Mouse (Mus musculus) gastrocnemius, postnatal 10 days (tissue): Measurements from ENCODE around the gene Hectd1. TPM values are rescaled to one million over a fixed set of nuclear protein-coding genes. Genes with fewer than 3 reads are reported as not detected.
A peak's percentile ranks its signal among the peaks of the same experiment; 100 is the strongest.

Experiments used
- DNase-seq: peaks from one replicate; pipeline ENCODE4 v3.0.0; 2021; ENCODE audit warnings: mixed read lengths
- total RNA-seq, 2 experiments: library from RNA; stranded (reverse); gene quantifications; 2 replicates each; pipeline ENCODE4 v1.2.3; 2021

Gene Hectd1
- total RNA-seq, 2 experiments from 2014 or later: 85.6 to 90.6 TPM

DNA sequence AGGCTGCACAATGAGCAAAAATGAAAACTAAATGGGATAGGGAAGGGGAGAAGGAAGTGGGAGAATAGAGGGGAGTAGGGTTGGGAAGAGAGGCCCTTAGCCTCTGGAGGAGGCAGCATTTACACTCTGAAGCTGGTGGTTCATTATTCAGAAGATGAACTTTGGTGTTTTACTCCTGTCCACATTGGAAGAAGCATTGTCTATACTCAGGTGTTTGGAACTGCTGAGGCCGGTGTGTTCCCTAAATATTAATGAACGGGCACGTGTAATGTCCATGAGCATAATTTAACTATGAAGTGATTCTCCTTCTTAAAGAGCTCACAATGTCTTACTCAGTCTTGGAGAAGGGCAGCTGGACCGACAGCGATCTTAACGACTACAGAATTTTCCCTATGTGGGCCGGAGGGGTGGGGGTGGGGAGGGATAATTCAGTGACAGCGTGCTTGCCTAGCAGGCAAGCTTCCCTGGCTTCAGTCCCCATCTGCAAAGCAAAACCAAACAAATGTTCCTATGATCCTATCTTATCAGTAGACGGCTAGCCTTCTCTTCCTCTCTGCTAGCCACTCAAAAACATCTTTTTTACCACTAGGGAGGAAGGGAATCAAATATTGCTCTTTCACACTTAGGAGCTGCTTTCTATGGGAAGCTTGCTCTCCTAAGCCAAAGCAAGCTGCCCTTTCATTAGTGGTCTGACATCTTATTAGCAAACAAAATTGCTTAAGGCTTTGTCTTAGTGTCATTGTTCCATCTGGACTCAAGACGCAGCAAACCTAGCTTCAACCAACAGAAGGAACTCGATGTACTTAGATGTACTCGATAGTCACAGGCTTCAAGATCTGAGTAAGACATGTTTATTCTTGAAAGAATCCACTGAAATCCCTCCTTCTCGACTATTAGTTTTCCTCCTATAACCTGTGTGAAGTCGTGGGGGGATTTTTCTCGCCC is 14.5 kb upstream of the Hectd1 start:
- no peak for DNase-seq

- no peak for DNase-seq
Measured at GRCm38 (mm10) chr12:51842081-51842864, 12.9 kb upstream of the Hectd1 start.

DNA sequence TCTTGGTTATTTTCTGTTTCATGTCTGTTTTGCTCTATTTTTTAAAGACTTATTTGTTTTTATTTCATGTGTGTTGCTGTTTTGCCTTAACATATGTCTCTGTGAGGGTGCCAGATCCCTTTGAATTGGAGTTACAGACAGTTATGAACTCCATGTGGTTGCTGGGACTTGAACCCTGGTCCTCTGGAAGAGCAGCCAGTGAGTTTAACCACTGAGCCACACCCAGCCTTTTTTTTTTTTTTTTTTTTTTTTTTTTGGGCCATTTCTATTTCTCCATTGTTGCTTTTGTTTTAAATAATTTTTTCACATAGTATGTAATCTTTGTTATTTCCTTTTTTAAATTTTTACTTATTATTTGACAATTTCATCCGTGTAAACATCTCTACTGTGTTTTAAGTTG is 10.5 kb upstream of the Hectd1 start:
- DNase-seq: no peak

- no peak for DNase-seq
Measured at GRCm38 (mm10) chr12:51835219-51835618, 5.9 kb upstream of the Hectd1 start.

GRCm38 (mm10) chr12:51831931-51832330 is 2.6 kb upstream of the Hectd1 start:
- no peak for DNase-seq

- no peak for DNase-seq
Measured at GRCm38 (mm10) chr12:51831296-51831695, 2.0 kb upstream of the Hectd1 start.

DNA sequence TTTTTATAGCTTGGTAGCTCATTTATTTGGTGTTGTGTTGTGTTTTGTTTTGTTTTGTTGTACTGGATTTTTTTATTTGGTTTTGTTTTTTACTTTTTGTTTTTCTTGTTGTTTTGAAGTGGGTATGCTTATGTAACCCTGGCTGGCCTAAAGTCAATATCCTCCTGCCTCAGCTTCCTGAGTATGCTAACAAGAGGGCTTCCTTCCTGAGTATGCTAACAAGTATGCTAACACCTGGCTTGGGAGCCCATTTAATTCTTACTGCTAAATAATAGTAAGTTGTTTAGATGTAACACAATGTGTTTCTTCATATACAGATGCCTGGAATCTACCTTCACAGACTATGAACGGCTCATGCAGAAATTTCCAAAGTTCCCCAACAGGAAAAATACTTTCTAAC is 1.3 kb upstream of the Hectd1 start:
- DNase-seq: no peak

- DNase-seq: no peak
Measured at GRCm38 (mm10) chr12:51830077-51830402, 704 bp upstream of the Hectd1 start.

DNA sequence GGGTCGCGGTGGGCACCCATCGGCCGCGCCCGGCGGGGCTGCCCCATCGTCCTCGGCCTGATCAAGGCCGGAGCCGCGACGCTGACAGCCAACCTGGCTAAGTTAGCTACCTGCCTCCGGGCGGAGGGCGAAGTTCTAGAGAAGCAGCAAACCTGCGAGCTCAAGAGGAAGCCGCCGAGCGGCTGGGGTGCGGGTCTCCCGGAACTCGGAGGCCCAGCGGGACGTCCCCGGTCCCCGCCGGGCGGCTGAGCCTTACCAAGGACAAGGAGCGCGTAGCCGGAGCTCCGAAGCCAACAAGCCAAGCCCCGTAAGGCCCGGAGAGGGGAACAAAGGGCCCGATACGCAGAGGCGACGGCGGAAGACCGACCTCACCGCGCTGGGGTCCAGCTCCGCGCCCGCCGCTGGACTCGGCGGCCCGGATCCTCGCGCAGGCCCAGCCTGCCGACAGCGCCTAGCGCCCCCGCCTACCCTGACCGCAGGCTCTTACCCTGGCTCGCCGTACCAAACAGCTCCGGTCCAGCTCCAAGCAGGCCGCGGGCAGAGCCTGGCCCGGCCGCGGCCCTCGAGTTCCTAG is 533 bp downstream of the Hectd1 start:
- peak; percentile 65 for DNase-seq

DNA sequence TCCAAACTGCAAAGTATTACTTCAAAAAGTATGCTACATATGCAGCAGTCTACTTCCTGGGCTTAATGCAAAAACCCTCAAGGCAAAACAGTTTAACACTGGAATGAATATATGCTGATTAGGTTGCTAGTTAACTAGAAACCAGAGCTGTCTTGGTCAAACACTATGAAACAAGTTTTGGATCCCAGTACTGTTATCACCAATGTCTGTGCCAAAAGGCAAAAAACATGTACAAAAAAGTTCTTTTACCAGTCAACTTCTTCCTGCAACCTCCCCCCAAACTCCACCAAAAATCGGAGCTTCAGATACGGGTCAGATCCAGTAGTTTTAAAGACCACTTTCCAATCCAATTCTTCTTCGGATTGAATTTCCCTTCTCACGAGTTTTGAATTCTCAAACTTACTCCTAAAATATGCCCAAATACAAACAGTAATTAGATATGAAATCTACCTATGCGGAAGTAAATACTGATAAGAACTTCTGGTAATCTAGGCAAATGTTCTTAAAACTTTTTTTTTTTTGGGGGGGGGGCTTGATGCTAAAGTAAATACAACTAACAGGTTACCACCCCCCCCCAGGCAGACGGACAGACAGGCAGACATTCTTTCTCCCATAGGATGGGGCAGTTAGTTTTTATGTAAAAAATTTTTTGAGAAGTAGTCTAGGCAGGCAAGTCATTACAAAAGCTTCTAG is 1.2 kb downstream of the Hectd1 start:
- no peak for DNase-seq

DNA sequence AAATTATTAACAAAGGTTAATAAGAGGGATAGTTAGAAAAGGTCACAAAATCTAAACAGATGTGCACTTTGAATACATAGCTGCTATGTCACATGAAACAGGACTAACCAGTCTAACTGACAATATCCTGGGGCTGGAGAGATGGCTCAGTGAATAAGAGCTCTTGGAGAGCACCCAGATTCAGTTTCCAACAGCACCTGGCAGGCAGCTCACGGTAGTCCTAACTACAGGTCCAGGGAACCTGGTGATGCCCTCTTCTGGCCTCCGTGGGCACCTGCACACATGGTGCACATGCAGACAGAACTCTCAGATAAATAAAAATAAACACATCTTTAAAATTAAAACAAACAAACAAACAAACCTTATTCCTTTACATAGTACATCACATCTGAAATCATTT is 4.0 kb downstream of the Hectd1 start:
- no peak for DNase-seq

DNA sequence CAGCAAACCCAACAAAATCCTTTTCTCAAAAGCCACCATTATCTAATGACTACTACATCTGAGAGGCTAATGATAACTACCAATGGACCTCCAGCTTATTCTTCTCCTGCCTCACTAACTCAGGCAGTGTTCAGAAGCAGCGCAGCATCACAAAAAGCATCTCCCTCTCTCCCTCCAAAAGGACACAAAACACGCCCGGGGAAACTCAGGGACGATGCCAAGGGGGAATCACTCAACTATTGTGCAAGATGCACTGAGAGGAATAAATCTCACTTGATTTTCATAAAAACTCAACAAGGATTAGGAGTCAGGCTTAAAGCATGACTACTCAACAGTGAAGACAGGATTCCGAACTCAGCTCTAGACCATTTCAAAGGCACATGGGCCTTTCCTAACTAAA is 6.0 kb downstream of the Hectd1 start:
- DNase-seq: no peak

- no peak for DNase-seq
Measured at GRCm38 (mm10) chr12:51822861-51823260, 6.5 kb downstream of the Hectd1 start.

GRCm38 (mm10) chr12:51822236-51822635 is 7.1 kb downstream of the Hectd1 start:
- no peak for DNase-seq

DNA sequence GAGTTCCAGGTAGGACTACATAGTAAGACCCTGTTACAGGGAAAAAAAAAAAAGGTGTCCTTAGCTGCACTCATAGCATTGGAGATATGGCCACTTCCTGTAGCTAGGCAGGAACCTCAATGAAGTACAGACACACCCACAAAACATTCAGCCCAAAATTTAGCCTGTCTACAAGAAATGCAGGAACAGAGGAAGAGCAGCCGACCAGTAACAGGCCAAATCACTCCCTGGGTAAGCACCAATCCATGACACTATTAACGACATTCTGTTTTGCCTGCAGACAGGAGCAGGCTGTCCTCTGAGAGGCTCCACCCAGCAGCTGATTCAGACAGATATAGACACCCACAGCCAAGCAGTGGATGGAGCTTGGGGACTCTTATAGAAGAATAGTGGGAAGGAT is 8.1 kb downstream of the Hectd1 start:
- DNase-seq: no peak

GRCm38 (mm10) chr12:51819951-51820498 is 9.3 kb downstream of the Hectd1 start:
- no peak for DNase-seq

DNA sequence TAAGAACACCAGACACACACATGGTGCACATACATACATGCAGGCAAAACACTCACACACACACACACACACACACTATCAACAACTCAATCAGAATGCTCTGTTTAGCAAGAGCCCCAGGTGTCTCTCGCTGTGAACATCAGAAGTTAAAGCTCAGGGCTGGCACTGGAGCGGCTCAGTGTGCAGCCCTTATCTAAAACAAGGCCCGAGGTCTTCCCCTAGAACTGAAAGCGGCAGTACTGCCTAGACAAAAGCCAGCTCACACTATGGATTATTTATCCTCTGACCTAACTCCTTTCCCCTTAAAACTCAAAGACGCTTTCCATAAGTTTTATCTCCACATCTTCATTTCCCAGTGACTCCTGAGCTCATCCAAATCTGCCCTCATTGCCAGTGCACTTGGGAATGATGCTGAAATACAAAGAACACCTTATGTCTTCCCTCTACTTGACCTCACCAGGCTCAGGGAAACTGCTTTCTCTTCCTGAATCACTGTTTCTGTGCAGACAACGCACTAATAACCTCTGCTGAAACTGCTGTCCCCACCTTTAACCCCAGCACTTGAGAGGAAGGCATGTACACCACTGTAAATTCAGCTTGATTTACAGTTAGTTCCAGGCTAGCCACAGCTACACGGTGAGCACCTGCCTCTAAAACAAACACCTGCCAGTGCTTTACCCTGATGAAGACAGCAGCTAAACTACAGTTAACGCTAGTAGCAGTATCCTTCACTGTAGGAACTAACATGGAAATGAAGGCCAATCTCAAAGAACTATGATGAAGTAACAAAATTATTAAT is 11.3 kb downstream of the Hectd1 start:
- no peak for DNase-seq

GRCm38 (mm10) chr12:51811388-51812140 is 17.8 kb downstream of the Hectd1 start:
- DNase-seq: no peak

GRCm38 (mm10) chr12:51810564-51810963 is 18.8 kb downstream of the Hectd1 start:
- no peak for DNase-seq

GRCm38 (mm10) chr12:51784842-51785241 is 44.5 kb downstream of the Hectd1 start:
- DNase-seq: no peak

DNA sequence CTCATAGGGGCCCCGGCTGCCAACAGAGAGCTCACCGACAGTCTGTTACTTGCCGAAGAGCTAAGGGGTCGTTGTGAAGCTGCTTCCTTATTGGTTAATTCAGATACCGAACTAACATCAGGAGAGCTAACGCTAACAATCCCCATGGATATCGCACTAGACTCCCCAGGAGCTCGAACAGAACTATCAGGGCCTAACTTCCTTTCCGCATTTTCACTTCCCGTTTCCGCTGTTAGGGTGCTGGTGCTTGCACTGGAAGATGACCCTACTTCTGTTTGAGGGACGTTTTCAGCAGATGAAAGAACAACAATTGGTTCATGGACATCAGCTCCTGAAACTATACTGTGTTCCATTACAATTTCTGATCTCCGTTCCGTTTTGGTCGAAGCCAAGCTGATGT is 60.6 kb downstream of the Hectd1 start:
- DNase-seq: no peak
